In genomic region chr14:72807286-72807685, GRCm38 (mm10) we compare ENCODE assay signal across 14 mouse cellular contexts.
DNase-seq lines count a peak whose midpoint lies in the region; ATAC-seq and TF ChIP-seq lines count a peak whose summit lies in the region.
"Had no signal": no experiment of that assay in that cellular context is flagged by ENCODE, and none has a peak within 500 bp of the region (broad histone marks: within the 10 kb centered on the region; RNA-seq: fewer than 3 reads in every experiment).

No protein-coding gene starts in this region.

- in situ Hi-C loops in CH12.LX (cut with MboI; ENCODE audit: low pct_ligation_motif_present, low pct_unique_long_range_greater_than_20kb, low sequenced_read_pairs), result loop anchor here (10.0 kb wide), 2 partner anchors 102 to 198 kb away; no protein-coding TSS in a partner anchor

- H3K27me3 ChIP-seq in CH12.LX (replicated peaks), result no peaks in the 10 kb centered on the region
- H3K27me3 ChIP-seq in midbrain, embryonic 14.5 days (ENCODE audit: control insufficient read depth, insufficient read depth, low read length), result no peaks in the 10 kb centered on the region
- H3K27me3 ChIP-seq in intestine, embryonic 16.5 days (replicated peaks; ENCODE audit: control insufficient read depth, insufficient read depth, low read length), result no peaks in the 10 kb centered on the region
- no peaks in the 10 kb centered on the region for H3K27me3 ChIP-seq in forebrain, embryonic 16.5 days (replicated peaks; ENCODE audit: control insufficient read depth, insufficient read depth, low read length)
- H3K27me3 ChIP-seq: embryonic facial prominence, embryonic 15.5 days; limb, embryonic 12.5 days; neural tube, embryonic 15.5 days had no signal

- peak; percentile 14 to 19 for DNase-seq in layer of hippocampus, adult 2 months (ENCODE audit: low spot score in 2 of 2)
- DNase-seq in layer of hippocampus, adult 11-12 months (ENCODE audit: low spot score), result no peak
- DNase-seq in 3134 (ENCODE audit: extremely low read depth, insufficient read length, low spot score), result peak; percentile 63
- peak; percentile 88 for DNase-seq in CH12.LX (ENCODE audit: extremely low read depth)
- peak; percentile 91 for DNase-seq in brain, adult 2 months (ENCODE audit: low read depth, low spot score)
- DNase-seq in midbrain, embryonic 14.5 days, result no peak
- DNase-seq: heart, postnatal 4 days; kidney, postnatal 14 days had no signal

- H3K9me3 ChIP-seq in CH12.LX (replicated peaks; ENCODE audit: low read length), result no peaks in the 10 kb centered on the region
- H3K9me3 ChIP-seq in midbrain, embryonic 14.5 days (ENCODE audit: control insufficient read depth, low read length), result no peaks in the 10 kb centered on the region
- no peaks in the 10 kb centered on the region for H3K9me3 ChIP-seq in intestine, embryonic 16.5 days (ENCODE audit: control insufficient read depth, low read length)
- no peaks in the 10 kb centered on the region for H3K9me3 ChIP-seq in forebrain, embryonic 16.5 days (ENCODE audit: control insufficient read depth, low read length)
- H3K9me3 ChIP-seq: embryonic facial prominence, embryonic 15.5 days; limb, embryonic 12.5 days; neural tube, embryonic 15.5 days had no signal

- 86% methylated on average over 7 of the region's 7 CpGs for WGBS in midbrain, embryonic 14.5 days
- 82% methylated on average over 7 of the region's 7 CpGs for WGBS in intestine, embryonic 16.5 days
- WGBS in forebrain, embryonic 16.5 days, result 86% methylated on average over 7 of the region's 7 CpGs

- no peak for TF ChIP-seq CTCF in layer of hippocampus, adult 2 months (conservative IDR thresholded peaks at IDR 0.05)
- TF ChIP-seq CTCF in CH12.LX (conservative IDR thresholded peaks at IDR 0.05 in 1 of 2, IDR thresholded peaks at IDR 0.05 in 1 of 2; ENCODE audit: low read depth in 2 of 2, low read length in 2 of 2), result no peak

- H3K9ac ChIP-seq in CH12.LX (ENCODE audit: insufficient read depth, low read depth), result peak overlapping the region; percentile 80
- no peak overlapping the region for H3K9ac ChIP-seq in midbrain, embryonic 14.5 days (replicated peaks; ENCODE audit: low read length)
- H3K9ac ChIP-seq in intestine, embryonic 16.5 days (ENCODE audit: low read depth, low read length), result no peak overlapping the region
- no peak overlapping the region for H3K9ac ChIP-seq in forebrain, embryonic 16.5 days (replicated peaks; ENCODE audit: low read depth, low read length)
- H3K9ac ChIP-seq: embryonic facial prominence, embryonic 15.5 days; limb, embryonic 12.5 days; neural tube, embryonic 15.5 days had no signal

- peak; percentile 94 for TF ChIP-seq EP300 in CH12.LX (IDR thresholded peaks at IDR 0.05; ENCODE audit: low read length)

- peak overlapping the region; percentile 49; the same call in 1 of the 2 replicates for H3K4me2 ChIP-seq in CH12.LX (ENCODE audit: insufficient read depth, low read depth, poor library complexity, severe bottlenecking)
- no peak overlapping the region for H3K4me2 ChIP-seq in midbrain, embryonic 14.5 days (ENCODE audit: low read length)
- no peak overlapping the region for H3K4me2 ChIP-seq in intestine, embryonic 16.5 days (ENCODE audit: low read depth, low read length)
- H3K4me2 ChIP-seq in forebrain, embryonic 16.5 days (ENCODE audit: low read length), result no peak overlapping the region
- H3K4me2 ChIP-seq: embryonic facial prominence, embryonic 15.5 days; heart, embryonic 11.5 days; limb, embryonic 12.5 days; neural tube, embryonic 15.5 days had no signal

- no peaks in the 10 kb centered on the region for H3K36me3 ChIP-seq in CH12.LX (replicated peaks in 1 of 2; ENCODE audit: control insufficient read depth in 1 of 2, insufficient read depth in 1 of 2, low read length in 1 of 2)
- H3K36me3 ChIP-seq in midbrain, embryonic 14.5 days (ENCODE audit: control insufficient read depth, insufficient read depth, low read length), result no peaks in the 10 kb centered on the region
- no peaks in the 10 kb centered on the region for H3K36me3 ChIP-seq in intestine, embryonic 16.5 days (ENCODE audit: control insufficient read depth, insufficient read depth, low read length)
- H3K36me3 ChIP-seq in forebrain, embryonic 16.5 days (ENCODE audit: control insufficient read depth, insufficient read depth), result no peaks in the 10 kb centered on the region
- H3K36me3 ChIP-seq: embryonic facial prominence, embryonic 15.5 days; limb, embryonic 12.5 days; neural tube, embryonic 15.5 days had no signal

- no peak; the same call in none of the 2 replicates for TF ChIP-seq RAD21 in CH12.LX (IDR thresholded peaks at IDR 0.05; ENCODE audit: low read depth, low read length)

- H3K4me3 ChIP-seq in layer of hippocampus, adult 2 months, result no peak overlapping the region
- H3K4me3 ChIP-seq in CH12.LX (replicated peaks in 1 of 3; ENCODE audit: low read depth in 2 of 3, low read length in 2 of 3, poor library complexity in 1 of 3), result no peak overlapping the region
- no peak overlapping the region for H3K4me3 ChIP-seq in midbrain, embryonic 14.5 days (replicated peaks; ENCODE audit: low read depth, low read length)
- H3K4me3 ChIP-seq in intestine, embryonic 16.5 days (ENCODE audit: low read length), result no peak overlapping the region
- H3K4me3 ChIP-seq in forebrain, embryonic 16.5 days (replicated peaks; ENCODE audit: low read length), result no peak overlapping the region
- H3K4me3 ChIP-seq: embryonic facial prominence, embryonic 15.5 days; limb, embryonic 12.5 days; neural tube, embryonic 15.5 days had no signal

- peaks cover 23 to 78% of the 10 kb centered on the region in 2 experiments for H3K4me1 ChIP-seq in CH12.LX (ENCODE audit: control insufficient read depth in 1 of 2, insufficient read depth in 2 of 2)
- no peaks in the 10 kb centered on the region for H3K4me1 ChIP-seq in midbrain, embryonic 14.5 days (ENCODE audit: control insufficient read depth, insufficient read depth, low read length)
- H3K4me1 ChIP-seq in intestine, embryonic 16.5 days (ENCODE audit: control insufficient read depth, insufficient read depth, low read length), result no peaks in the 10 kb centered on the region
- no peaks in the 10 kb centered on the region for H3K4me1 ChIP-seq in forebrain, embryonic 16.5 days (replicated peaks; ENCODE audit: control insufficient read depth, insufficient read depth, low read length)
- H3K4me1 ChIP-seq: embryonic facial prominence, embryonic 15.5 days; limb, embryonic 12.5 days; neural tube, embryonic 15.5 days had no signal

- TF ChIP-seq POLR2A in CH12.LX (IDR thresholded peaks at IDR 0.05; ENCODE audit: low read depth, low read length), result peak; percentile 18; the same call in 1 of the 2 replicates

- H3K27ac ChIP-seq in layer of hippocampus, adult 2 months, result no peak overlapping the region
- H3K27ac ChIP-seq in CH12.LX (ENCODE audit: insufficient read depth, low read depth), result peak overlapping the region; percentile 94
- H3K27ac ChIP-seq in midbrain, embryonic 14.5 days (replicated peaks; ENCODE audit: low read depth, low read length), result no peak overlapping the region
- no peak overlapping the region for H3K27ac ChIP-seq in intestine, embryonic 16.5 days (ENCODE audit: low read length)
- H3K27ac ChIP-seq in forebrain, embryonic 16.5 days (ENCODE audit: low read length), result no peak overlapping the region
- H3K27ac ChIP-seq: embryonic facial prominence, embryonic 15.5 days; limb, embryonic 12.5 days; neural tube, embryonic 15.5 days had no signal

- dilution Hi-C loops in CH12.LX (cut with MboI; ENCODE audit: extremely low pct_ligation_motif_present, extremely low pct_unique_long_range_greater_than_20kb, low sequenced_read_pairs), result no loop called here

- ATAC-seq in midbrain, embryonic 14.5 days (ENCODE audit: low FRiP score, low TSS enrichment), result no peak
- no peak for ATAC-seq in intestine, embryonic 16.5 days
- no peak for ATAC-seq in forebrain, embryonic 16.5 days

- no peaks in the 10 kb centered on the region for H3K79me2 ChIP-seq in CH12.LX (replicated peaks; ENCODE audit: control insufficient read depth, extremely low read depth, insufficient read depth, poor library complexity, severe bottlenecking)

TF ChIP-seq in CH12.LX, 34 proteins besides CTCF, POLR2A, EP300 and RAD21 (continues in another document):
- TF ChIP-seq KAT2A (IDR thresholded peaks at IDR 0.05; ENCODE audit: insufficient replicate concordance, low read length), result no peak
- no peak for TF ChIP-seq ZC3H11A (IDR thresholded peaks at IDR 0.05; ENCODE audit: low read depth, low read length)
- TF ChIP-seq ZKSCAN1 (IDR thresholded peaks at IDR 0.05; ENCODE audit: borderline replicate concordance, low read depth, low read length), result no peak
- peak; percentile 38; the same call in 1 of the 2 replicates for TF ChIP-seq SMC3 (IDR thresholded peaks at IDR 0.05; ENCODE audit: low read depth, low read length)
- TF ChIP-seq CHD1 (IDR thresholded peaks at IDR 0.05; ENCODE audit: low read depth, low read length), result peak; percentile 92
- TF ChIP-seq ZMIZ1 (IDR thresholded peaks at IDR 0.05; ENCODE audit: low read depth, low read length), result 0 out of 2 replicates have a peak, but pooled peaks have one; percentile 57
- TF ChIP-seq MEF2A (IDR thresholded peaks at IDR 0.05; ENCODE audit: borderline replicate concordance, low read depth, low read length), result peak; percentile 89
- TF ChIP-seq ETS1 (conservative IDR thresholded peaks at IDR 0.05; ENCODE audit: low read depth, low read length), result peak; percentile 98
- no peak for TF ChIP-seq USF1 (IDR thresholded peaks at IDR 0.05; ENCODE audit: low read depth, low read length)
- TF ChIP-seq ELF1 (IDR thresholded peaks at IDR 0.05; ENCODE audit: low read depth, low read length), result no peak; the same call in 1 of the 2 replicates
- peak; percentile 60; the same call in 1 of the 2 replicates for TF ChIP-seq TBP (conservative IDR thresholded peaks at IDR 0.05; ENCODE audit: low read depth, low read length)
- TF ChIP-seq BHLHE40 (IDR thresholded peaks at IDR 0.05; ENCODE audit: low read depth, low read length), result peak; percentile 89
- no peak for TF ChIP-seq NRF1 (IDR thresholded peaks at IDR 0.05; ENCODE audit: low read depth, low read length)
- TF ChIP-seq HCFC1 (IDR thresholded peaks at IDR 0.05; ENCODE audit: low read depth, low read length), result 0 out of 2 replicates have a peak, but pooled peaks have one; percentile 32
- peak; percentile 93 for TF ChIP-seq IRF4 (IDR thresholded peaks at IDR 0.05; ENCODE audit: low read depth, low read length)
- no peak for TF ChIP-seq PAX5 (IDR thresholded peaks at IDR 0.05; ENCODE audit: low read length)
- TF ChIP-seq MAX (IDR thresholded peaks at IDR 0.05; ENCODE audit: low read length), result peak; percentile 72
- peak; percentile 93 for TF ChIP-seq SIN3A (IDR thresholded peaks at IDR 0.05; ENCODE audit: low read length)
- peak; percentile 87 for TF ChIP-seq TCF12 (IDR thresholded peaks at IDR 0.05; ENCODE audit: low read depth, low read length)
- TF ChIP-seq ZNF384 (IDR thresholded peaks at IDR 0.05; ENCODE audit: low read depth, low read length), result peak; percentile 22; the same call in 1 of the 2 replicates
- TF ChIP-seq JUND (conservative IDR thresholded peaks at IDR 0.05; ENCODE audit: low read depth, low read length), result peak; percentile 94
- TF ChIP-seq MAZ (IDR thresholded peaks at IDR 0.05; ENCODE audit: low read depth, low read length), result no peak

Comparison
In these comparisons a context has a peak if more than half of its experiments do, and no peak if none do; other contexts are left out.
1. DNase-seq: peak in layer of hippocampus, adult 2 months (2 of 2), 3134 (single experiment), CH12.LX (single experiment) and brain, adult 2 months (single experiment); none in layer of hippocampus, adult 11-12 months (single experiment) and midbrain, embryonic 14.5 days (single experiment).